Mouse (Mus musculus) NIH3T3 (cell line): Measurements from ENCODE around the gene Pramef25.
"Not testable (repeated sequence)": the region's sequence is repeated elsewhere in the genome, so short reads cannot be mapped to it uniquely, and the experiment has no call there.

Source experiments
- DNase-seq: peaks from one replicate; pipeline ENCODE4 v3.0.0-alpha.2; 2012; ENCODE audit warnings: low read depth

Pramef25 gene

GRCm38 (mm10) chr4:143950916-143951315 is at the start of gene Pramef25:
Pramef25 (minus strand) TSS chr4:143951016.
- DNase-seq: not testable (repeated sequence)

GRCm38 (mm10) chr4:143994269-143994668 is 43.5 kb upstream of the Pramef25 start, which contains the start of gene Pramef17:
Pramef17 (minus strand) TSS chr4:143994369.
- DNase-seq: not testable (repeated sequence)

GRCm38 (mm10) chr4:143988126-143988525 is 37.3 kb upstream of the Pramef25 start:
- not testable (repeated sequence) for DNase-seq

GRCm38 (mm10) chr4:143987475-143987941 is 36.7 kb upstream of the Pramef25 start:
- not testable (repeated sequence) for DNase-seq

- not testable (repeated sequence) for DNase-seq
Measured at GRCm38 (mm10) chr4:143985733-143986132, 34.9 kb upstream of the Pramef25 start.

- DNase-seq: not testable (repeated sequence)
Measured at GRCm38 (mm10) chr4:143985165-143985564, 34.3 kb upstream of the Pramef25 start.

- not testable (repeated sequence) for DNase-seq
Measured at GRCm38 (mm10) chr4:143983446-143983845, 32.6 kb upstream of the Pramef25 start.

GRCm38 (mm10) chr4:143966850-143967249 is 16.0 kb upstream of the Pramef25 start, which contains the start of gene Gm13101:
Gm13101 (minus strand) TSS chr4:143966950.
- not testable (repeated sequence) for DNase-seq

- not testable (repeated sequence) for DNase-seq
Measured at GRCm38 (mm10) chr4:143900280-143900679, 50.5 kb downstream of the Pramef25 start, which contains the start of gene Pramef6. Pramef6 (minus strand) TSS chr4:143900380.
